Mouse (Mus musculus) gastrocnemius, postnatal 14 days (tissue): ENCODE measurements around the gene Zscan4-ps1. TPM values are rescaled to one million over a fixed set of nuclear protein-coding genes. Genes with fewer than 3 reads are reported as not detected.
"Not testable (repeated sequence)": the region's sequence is repeated elsewhere in the genome, so short reads cannot be mapped to it uniquely, and the experiment has no call there.

Source experiments
- DNase-seq: peaks from one replicate; pipeline ENCODE4 v3.0.0; 2021; ENCODE audit warnings: mixed read lengths
- intact Hi-C: fragments of 180-260 bp; cut with DNase I; formaldehyde crosslinking; loops from one replicate; pipeline ENCODE4 v1.15.1; 2025; ENCODE audit warnings: low total_unique reads
- long read RNA-seq, 2 experiments: library from polyadenylated mRNA; stranded (forward); transcript quantifications; one replicate each; pipeline ENCODE4 v2.0.0; 2021
- total RNA-seq, 2 experiments: library from RNA; stranded (reverse); gene quantifications; 2 replicates each; pipeline ENCODE4 v1.2.3; 2021

Zscan4-ps1 gene
- not detected for total RNA-seq
- long read RNA-seq, experiment 1, result 0 reads
- long read RNA-seq, experiment 2, result 0 reads

DNA sequence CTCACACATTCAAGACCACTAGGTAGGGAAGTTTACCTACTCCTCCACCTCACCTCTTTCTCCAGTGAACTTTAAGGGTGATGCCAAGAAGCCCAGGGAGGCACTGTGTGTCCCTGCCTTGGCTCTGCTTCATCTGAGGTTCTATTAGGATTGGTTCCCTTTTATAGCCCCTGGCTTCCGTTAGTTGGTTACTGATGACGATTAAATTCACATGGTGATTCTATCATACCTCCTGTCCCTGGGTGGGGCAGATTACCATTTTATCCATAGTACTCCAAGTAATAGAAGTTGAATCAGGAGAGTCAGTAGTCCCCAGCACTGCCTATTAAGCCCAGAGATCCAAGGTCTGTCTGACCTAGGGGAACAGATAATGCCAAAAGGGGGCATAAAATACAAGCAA, at the start of gene Zscan4-ps1:
Gene Zscan4-ps1 (minus strand): TSS at position 101 of the 400 bp plus-strand sequence.
- intact Hi-C loops, DNase-seq: not testable (repeated sequence)

Other genes starting within 250 kb of the Zscan4-ps1 start
- gene Zscan4b, start 164.6 kb downstream of the Zscan4-ps1 start, total RNA-seq, result not detected
- not detected for gene Zscan4c, start 63.9 kb downstream of the Zscan4-ps1 start, total RNA-seq
- not detected for gene Zscan4d, start 96.5 kb upstream of the Zscan4-ps1 start, total RNA-seq
- gene Zscan4e, start 241.0 kb upstream of the Zscan4-ps1 start, total RNA-seq, result not detected